Mouse (Mus musculus): Measurements from ENCODE around the gene Ndufaf2. TPM values are rescaled to one million over a fixed set of nuclear protein-coding genes. Genes with fewer than 3 reads are reported as not detected.

Ndufaf2 gene
- total RNA-seq (2021) = 10 to 100 TPM; 12.1 to 15.9 TPM
- long read RNA-seq, experiment 1, partial matches to known transcripts = 0 of 5 reads
- long read RNA-seq, experiment 1, other reads (novel, unspliced or antisense) = 3 of 5 reads
- long read RNA-seq, experiment 2, transcript Ndufaf2-201 (4 exons, 678 nt) = major isoform, 5 of 6 reads
- long read RNA-seq, experiment 2, partial matches to known transcripts = 1 of 6 reads
- long read RNA-seq, experiment 2, other reads (novel, unspliced or antisense) = 0 of 6 reads

- intact Hi-C loops (cut with DNase I; ENCODE audit: low total_unique reads) = loop anchor here (10.0 kb wide), 1 partner anchor 114 kb away; the partner anchor contains the start of gene Smim15
- peak; percentile 96 for DNase-seq
These were observed at the start of gene Ndufaf2, which contains the start of gene Ercc8 for GRCm38 (mm10) chr13:108158465-108159240. TSS of gene Ndufaf2 (minus strand) at chr13:108158623. TSS of gene Ercc8 (plus strand) at chr13:108158731.

GRCm38 (mm10) chr13:108208090-108208489 is 49.7 kb upstream of the Ndufaf2 start:
- intact Hi-C loops (cut with DNase I; ENCODE audit: low total_unique reads) = no loop called here
- no peak for DNase-seq

GRCm38 (mm10) chr13:108207447-108207846 is 49.0 kb upstream of the Ndufaf2 start:
- intact Hi-C loops (cut with DNase I; ENCODE audit: low total_unique reads) = no loop called here
- no peak for DNase-seq

- DNase-seq = no peak
- intact Hi-C loops (cut with DNase I; ENCODE audit: low total_unique reads) = no loop called here
These were observed 46.4 kb upstream of the Ndufaf2 start for GRCm38 (mm10) chr13:108204857-108205256.

- intact Hi-C loops (cut with DNase I; ENCODE audit: low total_unique reads) = no loop called here
- DNase-seq = no peak
These were observed 37.1 kb upstream of the Ndufaf2 start for GRCm38 (mm10) chr13:108195474-108195873.

GRCm38 (mm10) chr13:108191074-108191720 is 32.8 kb upstream of the Ndufaf2 start:
- DNase-seq = peak; percentile 31
- intact Hi-C loops (cut with DNase I; ENCODE audit: low total_unique reads) = loop anchor here (5.0 kb wide), 1 partner anchor 136 kb away; no protein-coding TSS in a partner anchor

- no peak for DNase-seq
- intact Hi-C loops (cut with DNase I; ENCODE audit: low total_unique reads) = no loop called here
These were observed 29.6 kb upstream of the Ndufaf2 start for GRCm38 (mm10) chr13:108187994-108188393.

GRCm38 (mm10) chr13:108185530-108185929 is 27.1 kb upstream of the Ndufaf2 start:
- DNase-seq = no peak
- intact Hi-C loops (cut with DNase I; ENCODE audit: low total_unique reads) = no loop called here

GRCm38 (mm10) chr13:108184743-108185255 is 26.4 kb upstream of the Ndufaf2 start:
- intact Hi-C loops (cut with DNase I; ENCODE audit: low total_unique reads) = no loop called here
- DNase-seq = no peak

GRCm38 (mm10) chr13:108180821-108181220 is 22.4 kb upstream of the Ndufaf2 start:
- no peak for DNase-seq
- intact Hi-C loops (cut with DNase I; ENCODE audit: low total_unique reads) = no loop called here

GRCm38 (mm10) chr13:108179618-108180017 is 21.2 kb upstream of the Ndufaf2 start:
- no peak for DNase-seq
- intact Hi-C loops (cut with DNase I; ENCODE audit: low total_unique reads) = no loop called here

GRCm38 (mm10) chr13:108170511-108170910 is 12.1 kb upstream of the Ndufaf2 start:
- intact Hi-C loops (cut with DNase I; ENCODE audit: low total_unique reads) = no loop called here

GRCm38 (mm10) chr13:108170002-108170401 is 11.6 kb upstream of the Ndufaf2 start:
- intact Hi-C loops (cut with DNase I; ENCODE audit: low total_unique reads) = no loop called here
- no peak for DNase-seq

More at GRCm38 (mm10) chr13:108170511-108170910, 12.1 kb upstream of the Ndufaf2 start:
- DNase-seq = no peak

- intact Hi-C loops (cut with DNase I; ENCODE audit: low total_unique reads) = no loop called here
- DNase-seq = no peak
These were observed 6.2 kb upstream of the Ndufaf2 start for GRCm38 (mm10) chr13:108164621-108165020.

- intact Hi-C loops (cut with DNase I; ENCODE audit: low total_unique reads) = no loop called here
- DNase-seq = no peak
These were observed 5.5 kb upstream of the Ndufaf2 start for GRCm38 (mm10) chr13:108163912-108164311.

GRCm38 (mm10) chr13:108159963-108160362 is 1.5 kb upstream of the Ndufaf2 start:
- no peak for DNase-seq
- intact Hi-C loops (cut with DNase I; ENCODE audit: low total_unique reads) = loop anchor here (10.0 kb wide), 1 partner anchor 115 kb away; the partner anchor contains the start of gene Smim15

- intact Hi-C loops (cut with DNase I; ENCODE audit: low total_unique reads) = loop anchor here (10.0 kb wide), 1 partner anchor 114 kb away; the partner anchor contains the start of gene Smim15
These were observed 785 bp upstream of the Ndufaf2 start for GRCm38 (mm10) chr13:108159241-108159575.

GRCm38 (mm10) chr13:108157732-108158464 is 525 bp downstream of the Ndufaf2 start:
- intact Hi-C loops (cut with DNase I; ENCODE audit: low total_unique reads) = loop anchor here (10.0 kb wide), 1 partner anchor 113 kb away; the partner anchor contains the start of gene Smim15
- DNase-seq = peak; percentile 36

More at GRCm38 (mm10) chr13:108159241-108159575, 785 bp upstream of the Ndufaf2 start:
- no peak for DNase-seq

GRCm38 (mm10) chr13:108157156-108157555 is 1.3 kb downstream of the Ndufaf2 start:
- no peak for DNase-seq
- intact Hi-C loops (cut with DNase I; ENCODE audit: low total_unique reads) = loop anchor here (10.0 kb wide), 1 partner anchor 112 kb away; the partner anchor contains the start of gene Smim15

All from gastrocnemius, postnatal 14 days (tissue).